Mouse (Mus musculus): ENCODE data around the gene Cdh4.

Gene Cdh4

DNA sequence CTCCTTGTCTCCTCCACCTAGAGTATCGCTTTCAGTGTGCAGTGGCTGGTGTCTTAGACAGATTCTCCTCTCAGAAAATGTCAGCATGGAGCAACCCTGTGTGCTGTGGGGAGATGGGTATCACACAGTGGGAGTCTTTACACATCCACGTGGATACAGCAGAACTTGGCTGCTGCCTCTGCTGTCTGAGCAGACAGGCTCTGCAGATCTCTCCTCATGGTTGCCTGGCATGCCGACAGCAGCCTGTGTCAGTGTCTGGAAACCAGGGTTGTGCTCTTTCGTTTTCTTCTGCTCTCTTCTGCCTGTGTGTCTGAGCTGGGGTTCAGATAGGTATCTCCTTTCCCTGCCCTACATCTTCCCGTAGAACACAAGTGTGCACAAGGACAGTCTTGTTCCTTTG is 237.6 kb downstream of the Cdh4 start:
- no peak for DNase-seq (ENCODE audit: low spot score in 2 of 2)

DNA sequence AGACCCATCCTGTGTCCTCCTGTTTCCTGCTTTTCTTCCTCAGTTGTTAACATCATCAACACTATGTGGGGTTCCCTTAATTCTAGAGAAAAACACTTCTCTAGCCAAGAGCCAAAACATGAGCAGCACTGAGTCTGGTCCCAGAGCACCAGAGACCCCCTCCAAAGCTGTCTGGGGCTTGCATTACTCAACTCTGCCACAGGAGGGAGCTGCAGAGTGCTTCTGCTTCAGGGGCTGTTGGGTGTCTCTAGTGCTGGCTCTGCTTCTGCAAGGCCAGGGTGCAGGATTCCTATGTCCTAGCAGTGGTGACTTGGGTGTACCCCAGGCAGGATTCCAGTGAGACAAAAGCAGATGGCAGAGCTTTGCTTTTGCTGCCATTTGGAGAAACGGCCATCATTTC is 239.2 kb downstream of the Cdh4 start:
- peak in 1 of 2 experiments; percentile 29 for DNase-seq (ENCODE audit: low spot score in 2 of 2)

DNA sequence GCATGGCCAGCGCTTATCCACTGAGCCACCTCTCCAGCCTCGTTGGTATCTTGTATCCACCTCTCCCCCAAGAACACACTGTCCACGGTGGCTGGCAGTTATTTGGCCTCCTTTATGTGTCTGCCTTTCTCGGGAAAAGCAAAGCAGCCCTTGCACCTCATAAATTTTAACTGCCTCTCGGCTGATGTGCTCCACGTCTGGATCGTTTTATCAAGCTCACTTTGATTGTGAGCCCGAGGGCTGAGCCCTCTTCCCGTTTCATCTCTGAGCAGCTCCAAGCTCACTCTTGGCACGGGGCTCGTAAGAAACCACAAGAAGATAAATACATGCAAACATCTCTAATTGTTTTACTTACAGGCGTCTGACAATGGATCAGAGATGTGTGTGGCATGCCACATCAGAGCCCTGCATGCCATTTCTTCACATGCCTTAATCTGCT is 245.0 kb downstream of the Cdh4 start:
- no peak for DNase-seq (ENCODE audit: low spot score in 2 of 2)

DNA sequence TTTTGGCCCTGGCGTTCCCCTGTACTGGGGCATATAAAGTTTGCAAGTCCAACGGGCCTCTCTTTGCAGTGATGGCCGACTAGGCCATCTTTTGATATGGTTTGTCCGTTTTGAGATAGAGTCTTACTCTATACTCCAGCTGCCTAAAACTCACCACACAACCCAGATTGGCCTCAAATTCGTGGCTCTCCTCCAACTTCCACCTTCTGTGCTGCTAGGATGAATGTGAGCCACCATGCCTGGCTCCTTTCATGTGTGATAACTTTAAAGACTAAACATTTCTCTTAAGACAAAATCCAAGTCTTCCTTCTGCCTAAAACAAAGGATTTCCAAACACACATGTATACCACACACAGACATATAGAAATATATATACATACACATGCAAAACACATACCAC is 246.7 kb downstream of the Cdh4 start:
- peak in 1 of 2 experiments; percentile 77 for DNase-seq (ENCODE audit: low spot score in 2 of 2)

DNA sequence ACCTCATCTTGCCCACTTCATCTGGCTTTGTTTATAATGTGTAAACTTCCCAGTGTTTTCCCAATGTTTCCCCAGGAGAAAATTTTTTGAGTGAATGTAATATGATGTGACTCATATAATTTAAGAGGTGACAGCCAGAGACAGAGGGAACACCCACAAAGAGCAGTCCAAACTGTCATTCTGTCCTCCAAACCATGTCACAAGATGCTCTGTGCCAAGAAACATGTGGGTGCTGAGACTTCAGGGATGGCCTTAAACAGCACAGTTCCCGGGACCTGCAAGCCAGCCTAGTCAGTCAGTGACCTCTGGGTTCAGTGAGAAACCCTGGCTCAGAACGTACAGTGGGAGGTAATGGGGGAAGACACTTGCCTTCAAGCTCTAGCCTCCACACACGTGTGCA is 247.5 kb downstream of the Cdh4 start:
- DNase-seq (ENCODE audit: low spot score in 2 of 2): no peak

DNA sequence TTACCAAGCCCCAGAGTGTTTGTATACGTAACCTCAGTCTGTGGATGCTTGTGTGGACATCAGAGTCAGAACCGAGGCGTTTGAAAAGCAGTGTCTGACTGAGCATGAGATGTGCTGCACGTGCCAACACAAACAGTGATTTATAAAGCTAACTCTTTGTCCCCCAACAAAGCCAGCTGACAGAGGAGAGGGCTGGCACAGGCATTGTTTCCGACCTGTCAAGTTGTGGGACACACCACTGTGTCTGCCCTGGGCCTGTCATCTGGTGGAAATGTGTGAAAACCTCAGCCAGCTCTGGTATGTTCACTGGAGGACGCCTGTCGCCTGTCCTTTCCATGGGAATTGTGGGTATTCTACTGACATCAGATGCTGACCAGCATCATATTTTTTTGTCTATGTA is 248.3 kb downstream of the Cdh4 start:
- no peak for DNase-seq (ENCODE audit: low spot score in 2 of 2)

DNA sequence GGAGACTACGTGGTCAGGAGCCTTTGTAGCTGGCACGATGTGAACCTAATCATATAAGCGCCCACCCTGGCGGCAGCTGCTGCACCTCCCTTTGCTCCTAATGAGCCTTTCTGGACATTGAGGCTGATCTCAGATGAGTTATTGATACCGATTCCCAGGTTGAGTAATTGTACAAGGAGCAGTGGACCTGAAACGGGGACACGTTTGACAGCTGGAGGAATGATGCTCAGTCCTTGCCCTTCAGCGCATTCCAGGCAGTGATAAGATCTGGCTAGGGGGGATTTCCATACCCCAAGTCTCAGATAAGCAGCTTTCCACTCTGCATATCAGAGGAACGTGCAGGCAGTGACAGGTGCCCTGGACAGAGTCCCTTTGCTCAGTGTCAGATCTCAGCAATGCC is 252.7 kb downstream of the Cdh4 start:
- no peak for DNase-seq (ENCODE audit: low spot score in 2 of 2)

DNA sequence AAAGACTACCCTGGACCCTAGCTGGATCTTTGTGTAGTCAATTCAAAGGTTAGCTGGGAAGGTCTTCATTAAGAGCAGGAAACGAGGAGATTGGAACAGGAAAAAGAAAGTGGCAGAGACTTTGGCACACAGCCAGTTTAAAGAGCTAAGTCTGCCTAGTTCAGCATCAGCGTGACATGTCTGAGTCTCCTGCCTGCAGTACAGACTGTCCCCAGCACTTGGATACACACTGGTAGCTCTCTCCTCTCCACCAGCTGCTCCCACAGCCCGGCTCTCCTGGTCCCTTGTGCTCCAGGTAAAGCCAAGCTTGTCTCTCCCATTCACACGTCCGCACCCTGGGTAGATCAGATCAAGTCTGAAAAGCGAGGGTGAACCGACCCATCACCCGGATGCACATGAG is 255.4 kb downstream of the Cdh4 start:
- DNase-seq (ENCODE audit: low spot score in 2 of 2): no peak

DNA sequence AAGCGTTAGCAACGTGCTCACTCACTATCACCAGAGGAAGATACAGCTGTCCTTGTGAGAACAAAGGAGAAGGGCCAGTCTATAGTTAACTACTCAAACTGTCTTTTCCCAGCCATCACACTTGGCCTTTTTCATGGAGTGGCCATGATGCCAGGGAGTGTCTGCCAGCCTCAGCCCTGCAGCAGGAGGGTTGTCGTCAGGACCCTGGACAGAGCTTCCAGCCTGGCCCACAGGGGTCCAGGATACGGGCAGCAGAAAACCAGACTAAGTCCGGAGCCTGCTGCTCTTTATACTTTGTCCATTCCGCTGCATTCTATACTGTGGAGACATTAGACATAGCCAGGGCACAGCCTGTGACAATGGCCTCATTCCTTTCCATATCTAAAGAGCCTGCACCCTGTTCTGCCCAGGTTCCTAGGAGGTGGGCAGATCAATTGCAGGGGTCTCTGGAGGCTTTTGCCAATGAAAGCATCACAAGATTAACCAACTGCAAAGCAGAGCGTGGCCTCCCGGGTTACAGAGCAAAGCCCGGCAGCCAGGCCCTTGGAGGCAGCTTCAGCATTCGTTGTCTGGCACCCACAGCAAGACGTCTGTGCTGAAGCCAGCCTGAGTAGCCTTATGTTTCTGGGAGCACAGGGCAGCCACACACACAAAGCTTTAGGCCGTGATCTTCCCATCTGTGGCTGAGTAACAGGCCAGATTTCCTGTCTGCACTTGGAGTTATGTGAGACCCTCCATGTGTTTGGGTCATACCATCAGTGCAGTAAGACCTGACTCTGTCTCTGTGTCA is 256.2 kb downstream of the Cdh4 start:
- no peak for DNase-seq (ENCODE audit: low spot score in 2 of 2)

DNA sequence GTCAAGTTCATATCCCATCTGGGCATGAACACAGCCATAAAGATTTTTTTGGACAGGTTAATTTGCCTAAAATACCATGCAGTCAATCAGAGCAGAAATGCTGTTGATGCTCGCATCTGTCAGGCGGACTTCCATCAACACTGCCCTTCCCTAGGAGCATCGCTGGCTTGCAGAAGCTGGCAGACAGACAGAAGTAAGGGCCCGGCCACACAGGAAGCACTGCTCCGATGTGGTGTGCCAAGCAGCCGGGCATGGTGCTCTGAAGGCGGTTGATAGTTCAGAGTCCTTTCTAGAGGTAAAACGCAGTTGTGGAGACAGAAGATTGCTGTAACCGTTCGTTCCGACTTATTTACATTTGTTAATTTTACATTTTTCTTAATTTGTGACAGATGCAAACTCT is 262.8 kb downstream of the Cdh4 start:
- DNase-seq (ENCODE audit: low spot score in 2 of 2): no peak

DNA sequence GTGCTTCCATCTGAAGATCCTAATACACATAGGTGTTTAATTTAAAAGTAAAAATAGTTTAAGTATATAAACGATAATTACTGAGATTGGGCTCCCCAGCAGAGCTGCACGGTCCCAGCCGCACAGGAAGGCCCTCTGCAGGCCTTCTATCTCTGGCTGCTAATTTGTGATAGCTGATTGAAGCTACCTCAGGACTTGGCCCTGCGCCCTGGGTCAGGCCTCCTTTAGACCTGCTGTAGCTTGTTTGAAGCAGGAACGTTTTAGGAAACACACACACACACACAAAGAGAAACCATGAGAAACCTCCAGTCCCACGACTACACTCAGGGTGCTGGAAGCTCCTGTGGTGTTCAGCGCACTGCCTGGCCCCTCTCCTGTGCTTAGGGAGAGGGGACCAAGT is 263.2 kb downstream of the Cdh4 start:
- DNase-seq (ENCODE audit: low spot score in 2 of 2): no peak

DNA sequence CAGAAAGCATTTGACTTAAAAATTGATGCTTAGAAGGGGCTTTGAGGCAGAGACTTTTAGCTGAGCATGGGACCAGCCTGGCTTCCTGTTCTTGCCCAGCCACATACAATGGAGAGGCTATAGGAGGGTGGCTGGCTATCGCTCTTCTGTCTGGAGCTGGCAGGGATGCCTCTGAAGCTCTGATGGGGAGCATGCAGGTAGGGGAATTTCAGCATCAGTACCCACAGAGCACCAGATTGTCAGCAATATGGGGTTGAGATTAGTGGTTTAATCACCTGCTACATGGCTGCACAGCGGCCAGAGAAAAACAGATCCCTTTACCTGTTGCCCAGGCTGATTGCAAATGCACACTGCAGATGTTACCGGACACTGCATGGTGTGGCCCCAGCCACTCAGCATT is 264.4 kb downstream of the Cdh4 start:
- no peak for DNase-seq (ENCODE audit: low spot score in 2 of 2)

DNA sequence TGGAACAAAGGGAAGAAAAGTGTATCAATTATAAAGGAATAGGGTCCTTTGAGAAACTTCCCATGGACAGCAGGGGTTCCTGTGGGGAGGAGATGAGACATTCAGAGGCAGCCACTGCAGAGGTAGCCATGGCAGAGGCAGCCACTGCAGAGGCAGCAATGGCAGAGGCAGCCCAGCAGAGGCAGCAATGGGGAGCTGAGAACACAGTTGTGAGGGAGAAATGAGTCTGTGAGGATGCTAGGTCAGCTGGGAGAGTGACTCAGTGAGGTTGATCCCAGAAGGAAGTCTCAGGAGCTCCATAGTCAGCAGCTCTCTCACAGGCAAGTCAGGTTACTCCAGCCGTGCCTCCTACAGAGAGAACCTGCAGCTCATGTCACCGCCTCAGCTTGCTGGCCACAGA is 266.9 kb downstream of the Cdh4 start:
- no peak for DNase-seq (ENCODE audit: low spot score in 2 of 2)

DNA sequence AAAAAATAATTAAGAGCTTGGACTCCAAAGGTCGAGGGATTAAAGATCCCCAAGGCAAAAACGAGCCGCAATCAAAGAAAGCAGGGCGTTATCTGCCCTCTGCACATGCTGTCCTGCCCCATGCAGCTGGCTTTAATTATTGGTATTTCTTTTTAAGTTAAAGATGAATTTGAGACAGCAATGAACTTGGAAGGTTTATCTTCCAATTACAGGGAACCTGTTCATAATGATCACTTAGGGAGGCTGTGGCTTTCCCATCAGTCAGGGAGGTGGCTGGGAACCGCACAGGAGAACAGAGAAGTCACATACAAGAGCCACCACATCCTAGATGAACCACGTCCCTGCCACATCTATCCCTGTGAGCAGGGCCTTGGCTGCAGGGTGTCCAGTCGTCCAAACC is 270.5 kb downstream of the Cdh4 start:
- no peak for DNase-seq (ENCODE audit: low spot score in 2 of 2)

DNA sequence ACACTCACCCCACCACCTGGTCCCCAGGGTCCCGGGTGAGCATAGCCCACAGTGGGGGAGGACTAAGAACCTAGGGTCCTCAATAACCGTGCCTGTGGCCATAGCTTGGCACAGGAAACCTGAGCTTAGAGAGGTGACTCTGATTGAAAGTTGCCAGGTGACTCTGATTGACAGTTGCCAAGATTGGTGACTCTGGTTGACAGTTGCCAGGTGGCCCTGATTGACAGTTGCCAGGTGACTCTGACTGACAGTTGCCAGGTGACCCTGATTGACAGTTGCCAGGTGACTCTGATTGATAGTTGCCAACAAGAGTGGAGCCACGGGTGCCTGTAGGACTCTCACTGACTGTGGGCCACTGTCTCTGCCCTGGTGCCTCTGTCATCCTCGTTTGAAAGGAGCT is 271.1 kb downstream of the Cdh4 start:
- no peak for DNase-seq (ENCODE audit: low spot score in 2 of 2)

DNA sequence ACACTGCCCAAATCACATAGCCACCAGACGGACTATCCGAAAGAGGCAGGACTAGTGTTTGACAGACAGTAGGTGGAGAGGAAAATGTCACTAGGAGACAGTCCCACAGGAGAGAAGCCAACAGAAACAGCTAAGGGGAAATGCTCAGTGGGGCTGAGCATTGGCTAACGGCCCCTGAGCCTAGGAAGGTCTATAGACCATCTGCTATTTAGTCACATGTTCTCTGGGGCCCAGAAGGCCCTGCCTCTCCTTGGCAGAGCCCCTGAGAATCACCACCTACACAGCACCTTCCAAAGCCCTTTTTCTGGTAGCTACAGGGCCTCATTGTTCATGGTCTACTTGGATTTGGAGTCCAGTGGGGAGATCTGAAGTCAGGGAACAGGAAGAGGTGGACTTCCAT is 271.9 kb downstream of the Cdh4 start:
- DNase-seq (ENCODE audit: low spot score in 2 of 2): no peak

DNA sequence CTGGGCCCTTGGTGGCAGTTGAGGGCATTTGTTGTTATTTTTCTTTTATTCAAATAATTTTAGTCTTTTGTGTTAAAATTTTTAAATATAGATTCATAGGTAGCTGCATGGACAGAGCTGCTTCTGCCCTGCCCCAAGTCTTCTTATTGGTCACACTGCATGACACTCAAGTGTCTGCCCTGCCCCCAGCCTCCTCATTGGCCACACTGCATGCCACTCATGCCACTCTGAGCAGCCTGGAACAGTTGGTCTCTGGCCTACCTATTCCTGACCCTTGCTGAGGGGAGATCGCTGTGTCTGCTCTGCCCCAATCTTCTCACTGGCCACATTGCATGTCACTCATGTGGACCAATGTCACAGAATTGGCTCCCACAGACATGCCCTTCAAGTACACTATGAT is 273.1 kb downstream of the Cdh4 start:
- no peak for DNase-seq (ENCODE audit: low spot score in 2 of 2)

DNA sequence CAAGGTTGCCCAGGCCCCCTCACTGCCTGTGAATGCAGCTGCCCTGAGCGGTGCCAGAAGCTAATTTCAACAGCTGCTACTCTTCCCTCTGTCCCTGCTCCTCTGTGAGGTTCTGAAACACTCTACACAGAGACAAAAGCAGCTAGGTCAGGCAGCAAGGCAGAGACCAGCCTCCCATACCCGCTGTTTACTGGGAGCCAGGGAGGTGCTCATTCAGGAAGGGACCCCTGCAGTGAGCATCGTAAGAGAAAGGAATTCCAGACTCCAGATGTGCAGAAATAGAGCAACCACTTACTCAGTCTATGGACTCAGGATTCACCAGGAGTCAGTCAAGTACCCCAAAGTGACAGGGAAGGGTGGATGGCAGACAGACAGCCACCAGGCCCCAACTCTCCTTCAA is 278.1 kb downstream of the Cdh4 start:
- DNase-seq (ENCODE audit: low spot score in 2 of 2): no peak

DNA sequence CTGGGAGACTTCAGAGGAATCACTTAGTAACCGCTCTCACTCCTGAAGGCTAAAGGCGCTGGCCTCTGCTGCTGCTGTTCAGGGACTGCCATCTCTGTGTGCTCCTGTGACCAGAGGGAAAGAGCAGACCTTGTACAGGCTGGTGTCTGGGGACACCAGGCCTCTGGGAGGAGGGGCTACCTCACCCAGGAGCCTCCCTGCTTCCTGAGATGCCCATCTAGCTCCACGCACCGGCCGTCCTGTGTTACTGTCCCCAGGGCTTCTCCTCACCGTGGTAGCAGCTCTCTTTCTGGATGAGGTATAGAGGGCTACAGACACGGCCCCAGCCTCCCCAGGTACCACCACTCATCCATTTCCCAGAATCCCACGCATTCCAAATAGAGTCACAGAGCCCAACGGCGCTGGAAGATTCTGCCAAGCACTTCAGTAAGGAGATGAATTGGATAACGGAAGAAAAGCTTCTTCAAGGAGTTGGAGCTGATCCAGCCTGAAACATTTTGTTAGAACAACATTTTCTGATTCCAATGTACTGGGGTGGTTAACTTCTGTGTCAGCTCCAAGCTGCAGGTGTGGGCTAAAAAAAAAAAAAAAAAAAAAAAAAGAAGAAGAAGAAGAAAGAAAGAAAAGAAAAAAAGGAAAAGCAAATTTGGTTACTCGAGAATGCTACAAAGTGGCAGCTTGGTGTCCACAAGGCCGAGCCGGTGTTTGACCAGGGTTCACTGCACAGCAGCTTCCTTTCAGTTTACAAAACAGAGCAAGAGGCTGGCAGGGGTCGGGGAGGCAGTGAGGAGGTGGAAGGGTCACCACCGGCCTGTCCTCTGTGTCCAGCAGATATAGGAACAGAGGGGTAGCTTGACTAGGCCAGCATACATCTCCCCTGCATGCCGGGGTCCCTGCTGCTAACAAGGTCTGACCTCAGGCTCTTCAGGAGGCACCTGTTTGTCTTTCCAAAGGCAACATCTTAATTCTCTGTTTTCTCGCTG is 279.6 kb downstream of the Cdh4 start:
- DNase-seq (ENCODE audit: low spot score in 2 of 2): peak in 1 of 2 experiments; percentile 25

DNA sequence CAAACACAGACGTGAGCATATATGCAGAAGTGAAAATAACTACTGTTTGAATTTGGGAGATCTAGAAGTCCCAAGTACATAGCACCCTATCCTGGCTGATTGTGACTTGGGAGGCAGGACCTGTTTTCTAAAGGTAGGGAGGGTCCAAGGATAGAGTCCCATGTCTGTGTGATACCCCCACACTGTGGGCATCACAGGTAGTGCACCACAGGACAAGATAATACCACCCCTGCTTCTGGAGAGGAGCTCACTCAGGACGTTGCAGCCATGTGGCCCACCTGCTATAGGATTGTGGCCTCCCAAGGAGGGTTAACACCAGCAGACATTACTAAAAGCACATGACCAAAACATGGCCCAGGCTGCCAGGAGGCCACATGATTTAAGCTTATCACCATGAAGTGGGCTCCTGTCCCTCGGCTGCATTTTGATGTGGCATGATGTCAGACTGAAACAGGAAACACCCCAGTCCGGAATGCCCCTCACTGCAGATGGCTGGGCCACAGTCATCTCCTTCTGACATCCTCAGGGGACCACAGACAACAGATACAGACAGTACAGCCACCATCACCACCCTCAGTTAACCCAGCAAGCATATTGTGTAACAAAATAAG is 280.6 kb downstream of the Cdh4 start:
- no peak for DNase-seq (ENCODE audit: low spot score in 2 of 2)

DNA sequence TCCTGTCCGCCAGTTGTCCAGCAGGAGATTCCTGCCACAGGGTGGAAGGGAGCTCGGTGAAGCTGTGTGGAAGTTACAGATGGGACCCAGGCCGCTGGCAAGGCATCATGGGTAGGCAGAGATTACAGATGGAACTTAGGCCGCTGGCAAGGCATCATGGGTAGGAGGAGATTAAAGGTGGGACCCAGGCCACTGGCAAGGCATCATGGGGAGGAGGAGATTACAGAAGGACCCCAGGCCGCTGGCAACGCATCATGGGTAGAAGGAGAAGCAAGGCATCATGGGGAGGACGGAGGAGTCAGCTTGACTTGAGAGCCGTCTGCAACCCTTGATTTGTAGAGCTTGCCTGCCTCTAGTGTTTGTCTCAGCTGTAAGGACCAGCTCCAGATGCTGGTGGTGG is 281.2 kb downstream of the Cdh4 start:
- no peak for DNase-seq (ENCODE audit: low spot score in 2 of 2)

DNA sequence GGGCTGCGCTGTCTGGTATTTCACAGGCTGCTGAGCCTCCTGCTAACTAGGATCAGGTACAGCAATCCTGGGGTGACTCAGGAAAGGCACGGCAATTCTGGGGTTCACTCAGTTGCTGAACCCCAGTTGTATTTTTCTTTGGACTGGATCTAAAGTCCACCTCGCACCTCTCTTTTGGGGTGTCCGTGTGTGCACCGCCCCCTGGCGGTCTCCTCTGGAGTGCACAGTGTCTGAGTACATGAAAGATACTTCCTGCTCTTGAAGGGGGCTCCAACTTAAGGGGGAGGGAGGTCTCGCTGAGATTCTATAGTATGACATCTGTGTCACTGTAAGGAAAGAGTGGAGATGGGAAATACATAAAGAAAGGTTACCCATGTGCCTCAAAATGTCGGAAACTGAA is 286.8 kb downstream of the Cdh4 start:
- no peak for DNase-seq (ENCODE audit: low spot score in 2 of 2)

DNA sequence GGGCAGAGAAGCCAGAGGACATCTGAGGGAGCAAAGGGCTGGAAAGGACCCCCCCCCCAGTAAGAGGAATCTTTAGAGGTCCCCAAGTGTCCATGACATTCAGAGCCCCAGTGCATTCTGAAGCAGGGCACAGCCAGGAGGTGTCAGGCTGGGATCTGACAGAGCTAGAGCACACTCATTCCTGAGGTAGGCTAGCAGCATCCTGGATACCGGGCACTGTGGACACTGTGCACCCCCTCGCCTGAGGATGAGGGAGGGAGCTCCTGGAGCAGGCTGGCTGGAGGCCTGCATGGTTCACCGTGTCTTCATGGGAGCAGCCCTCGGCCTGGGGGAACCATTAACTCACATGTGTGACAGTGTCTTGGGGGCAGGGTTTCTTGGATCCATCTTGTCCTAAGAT is 287.6 kb downstream of the Cdh4 start:
- DNase-seq (ENCODE audit: low spot score in 2 of 2): no peak
